Mouse (Mus musculus): ENCODE data around the gene Ssxb9. TPM values are rescaled to one million over a fixed set of nuclear protein-coding genes. Genes with fewer than 3 reads are reported as not detected.
"Not testable (repeated sequence)": the region's sequence is repeated elsewhere in the genome, so short reads cannot be mapped to it uniquely, and the experiment has no call there.

Ssxb9 gene
- not detected in 2 replicates for polyA plus RNA-seq (2011; ENCODE audit: insufficient read length, low read depth, missing spikeins)

GRCm38 (mm10) chrX:8366678-8367077 lies at the start of gene Ssxb9:
TSS of gene Ssxb9 (plus strand) at chrX:8366978.
- not testable (repeated sequence) for H3K27ac ChIP-seq (ENCODE audit: insufficient read depth, low read length); H3K4me3 ChIP-seq (ENCODE audit: insufficient read depth, low read length); H3K4me1 ChIP-seq (ENCODE audit: control insufficient read depth, insufficient read depth, low read length)

DNA sequence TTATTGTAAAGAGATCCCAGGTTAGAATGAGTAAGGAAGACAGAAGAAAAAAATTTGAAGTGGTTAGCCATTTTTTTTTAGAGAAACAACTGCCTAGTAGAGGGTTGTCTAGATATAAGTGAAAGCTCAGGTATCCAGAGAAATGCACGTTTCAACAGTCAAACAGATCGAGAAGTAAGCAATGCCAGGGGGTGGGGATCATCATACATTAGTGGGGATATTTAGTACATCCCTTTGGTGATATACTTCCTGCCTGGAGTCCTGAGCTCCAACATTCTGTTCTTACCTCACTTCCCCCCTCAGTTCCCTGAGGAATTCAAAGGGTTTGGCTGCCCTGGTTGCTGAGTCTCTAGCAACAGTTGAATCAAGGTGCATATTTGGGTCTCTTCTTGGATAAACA lies 39.7 kb upstream of the Ssxb9 start, which contains the start of gene Ssxb10:
Gene Ssxb10, plus strand, starts transcription at position 301 of the 400 bp plus-strand sequence.
- no peak within 1 kb of the TSS for H3K27ac ChIP-seq (ENCODE audit: insufficient read depth, low read length)
- H3K4me3 ChIP-seq (ENCODE audit: insufficient read depth, low read length) = no peak within 1 kb of the TSS
- H3K4me1 ChIP-seq (ENCODE audit: control insufficient read depth, insufficient read depth, low read length) = no peaks in the 10 kb centered on the region
- TF ChIP-seq POLR2A (IDR thresholded peaks at IDR 0.05; ENCODE audit: low read depth, low read length) (no peak), CTCF (IDR thresholded peaks at IDR 0.05; ENCODE audit: borderline replicate concordance, insufficient read depth, low read length) (no peak)

DNA sequence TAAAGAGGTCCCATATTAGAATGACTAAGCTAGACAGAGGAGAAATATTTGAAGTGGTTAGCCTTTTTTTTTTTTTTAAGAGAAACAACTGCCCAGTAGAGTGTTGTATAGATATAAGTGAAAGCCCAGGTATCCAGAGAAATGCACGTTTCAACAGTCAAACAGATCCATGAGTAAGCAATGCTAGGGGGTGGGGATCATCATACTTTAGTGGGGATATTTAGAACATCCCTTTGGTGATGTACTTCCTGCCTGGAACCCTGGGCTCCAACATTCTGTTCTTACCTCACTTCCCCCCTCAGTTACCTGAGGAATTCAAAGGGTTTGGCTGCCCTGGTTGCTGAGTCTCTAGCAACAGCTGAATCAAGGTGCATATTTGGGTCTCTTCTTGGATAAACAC lies 46.2 kb downstream of the Ssxb9 start, which contains the start of gene Ssxb1:
Gene Ssxb1, plus strand, starts transcription at position 301 of the 400 bp plus-strand sequence.
- H3K4me1 ChIP-seq (ENCODE audit: control insufficient read depth, insufficient read depth, low read length); H3K4me3 ChIP-seq (ENCODE audit: insufficient read depth, low read length); H3K27ac ChIP-seq (ENCODE audit: insufficient read depth, low read length): not testable (repeated sequence)

Other genes with a start within 250 kb of the Ssxb9 start
- 26.7 and 29.9 TPM in 2 replicates for gene Wdr13, start 234.1 kb upstream of the Ssxb9 start, polyA plus RNA-seq (2011; ENCODE audit: insufficient read length, low read depth, missing spikeins)
- 486 and 515 TPM in 2 replicates for gene Rbm3, start 221.1 kb upstream of the Ssxb9 start, polyA plus RNA-seq (2011; ENCODE audit: insufficient read length, low read depth, missing spikeins)
- 5.3 and 6.7 TPM in 2 replicates for gene Tbc1d25, start 190.8 kb upstream of the Ssxb9 start, polyA plus RNA-seq (2011; ENCODE audit: insufficient read length, low read depth, missing spikeins)
- gene Ebp, start 173.5 kb upstream of the Ssxb9 start, polyA plus RNA-seq (2011; ENCODE audit: insufficient read length, low read depth, missing spikeins) = 35.7 and 36.0 TPM in 2 replicates
- gene Porcn, start 160.5 kb upstream of the Ssxb9 start, polyA plus RNA-seq (2011; ENCODE audit: insufficient read length, low read depth, missing spikeins) = 5.3 and 8.6 TPM in 2 replicates
- gene Ftsj1, start 114.6 kb upstream of the Ssxb9 start, polyA plus RNA-seq (2011; ENCODE audit: insufficient read length, low read depth, missing spikeins) = 19.8 and 23.9 TPM in 2 replicates
- not detected in 2 replicates for gene Slc38a5, start 95.8 kb upstream of the Ssxb9 start, polyA plus RNA-seq (2011; ENCODE audit: insufficient read length, low read depth, missing spikeins)
- not detected in 2 replicates for gene Ssxb10, start 39.6 kb upstream of the Ssxb9 start, polyA plus RNA-seq (2011; ENCODE audit: insufficient read length, low read depth, missing spikeins)
- not detected in 2 replicates for gene Ssxb1, start 46.3 kb downstream of the Ssxb9 start, polyA plus RNA-seq (2011; ENCODE audit: insufficient read length, low read depth, missing spikeins)
- gene Ssxb2, start 94.7 kb downstream of the Ssxb9 start, polyA plus RNA-seq (2011; ENCODE audit: insufficient read length, low read depth, missing spikeins) = not detected in 2 replicates
- gene Gm14459, start 158.0 kb downstream of the Ssxb9 start, polyA plus RNA-seq (2011; ENCODE audit: insufficient read length, low read depth, missing spikeins) = not detected in 2 replicates
- not detected in 2 replicates for gene Ssxb6, start 181.3 kb downstream of the Ssxb9 start, polyA plus RNA-seq (2011; ENCODE audit: insufficient read length, low read depth, missing spikeins)
- not detected in 2 replicates for gene Ssxb3, start 224.8 kb downstream of the Ssxb9 start, polyA plus RNA-seq (2011; ENCODE audit: insufficient read length, low read depth, missing spikeins)